In genomic region chr7:12013106-12013505, GRCm38 (mm10) we compare ENCODE assay signal across 26 mouse cellular contexts. TPM values are rescaled to one million over a fixed set of nuclear protein-coding genes. Genes with fewer than 3 reads are reported as not detected.
A peak's percentile ranks its signal among the peaks of the same experiment; 100 is the strongest.
DNase-seq lines count a peak whose midpoint lies in the region; ATAC-seq lines count a peak whose summit lies in the region.
"Had no signal": no experiment of that assay in that cellular context is flagged by ENCODE, and none has a peak within 500 bp of the region (broad histone marks: within the 10 kb centered on the region; RNA-seq: fewer than 3 reads in every experiment).

No protein-coding gene starts in this region.

- no peak overlapping the region for H3K27ac ChIP-seq in neural tube, embryonic 15.5 days (replicated peaks)
- no peak overlapping the region for H3K27ac ChIP-seq in liver, embryonic 11.5 days (ENCODE audit: low read depth, low read length)
- H3K27ac ChIP-seq: midbrain, embryonic 10.5 days had no signal

- peak; percentile 8 for DNase-seq in CD4-positive, CD25-positive, alpha-beta regulatory T cell, adult 2 months (ENCODE audit: low read depth, low spot score)
- peak; percentile 32 for DNase-seq in neural tube, embryonic 10.5 days (ENCODE audit: extremely low spot score, low spot score)
- peak; percentile 5 for DNase-seq in induced T-regulatory cell, adult 2 months (ENCODE audit: low read depth)
- DNase-seq in layer of hippocampus, postnatal 36 days, result no peak
- DNase-seq in liver, embryonic 11.5 days (ENCODE audit: low spot score), result no peak
- DNase-seq: adrenal gland, adult 2 months; cerebellum, adult 18-20 months; cerebellum, postnatal 36 days; kidney, adult 18-20 months; kidney, postnatal 25 days; lung, adult 2 months; lung, postnatal 36 days had no signal

- no peak overlapping the region for H3K9ac ChIP-seq in neural tube, embryonic 15.5 days (replicated peaks)
- no peak overlapping the region for H3K9ac ChIP-seq in liver, embryonic 11.5 days (ENCODE audit: low read depth, low read length)
- H3K9ac ChIP-seq: heart, embryonic 12.5 days had no signal

- H3K27me3 ChIP-seq in neural tube, embryonic 15.5 days (replicated peaks), result no peaks in the 10 kb centered on the region
- no peaks in the 10 kb centered on the region for H3K27me3 ChIP-seq in liver, embryonic 11.5 days (replicated peaks; ENCODE audit: control insufficient read depth, insufficient read depth, low read length)
- H3K27me3 ChIP-seq: heart, embryonic 12.5 days had no signal

- H3K4me3 ChIP-seq in neural tube, embryonic 15.5 days (replicated peaks), result no peak overlapping the region
- H3K4me3 ChIP-seq in liver, embryonic 11.5 days (ENCODE audit: low read depth, low read length), result no peak overlapping the region
- H3K4me3 ChIP-seq: heart, embryonic 12.5 days; midbrain, embryonic 10.5 days; myocyte had no signal

- no peaks in the 10 kb centered on the region for H3K36me3 ChIP-seq in neural tube, embryonic 15.5 days
- H3K36me3 ChIP-seq in liver, embryonic 11.5 days (ENCODE audit: control insufficient read depth, insufficient read depth, low read length), result no peaks in the 10 kb centered on the region
- H3K36me3 ChIP-seq: heart, embryonic 12.5 days; midbrain, embryonic 10.5 days had no signal

- H3K9me3 ChIP-seq in neural tube, embryonic 15.5 days (replicated peaks), result peaks cover 67% of the 10 kb centered on the region
- peaks cover 50% of the 10 kb centered on the region for H3K9me3 ChIP-seq in liver, embryonic 11.5 days (ENCODE audit: control insufficient read depth, low read length)
- H3K9me3 ChIP-seq: midbrain, embryonic 10.5 days had no signal

- no peak for ATAC-seq in CD4-positive, CD25-positive, alpha-beta regulatory T cell, adult 4 months
- no peak for ATAC-seq in neural tube, embryonic 15.5 days (ENCODE audit: low FRiP score)
- ATAC-seq in liver, embryonic 11.5 days (replicated peaks; ENCODE audit: low FRiP score), result no peak
- ATAC-seq in activated CD4-positive, CD25-positive, alpha-beta regulatory T cell, adult 4 months, result no peak
- ATAC-seq: hindbrain, embryonic 16.5 days had no signal

- no peak overlapping the region for H3K4me2 ChIP-seq in neural tube, embryonic 15.5 days
- no peak overlapping the region for H3K4me2 ChIP-seq in liver, embryonic 11.5 days
- H3K4me2 ChIP-seq: heart, embryonic 12.5 days had no signal

- WGBS in neural tube, embryonic 15.5 days, result 86% methylated on average over 4 of the region's 4 CpGs
- 70% methylated on average over 4 of the region's 4 CpGs for WGBS in liver, embryonic 11.5 days

- no peaks in the 10 kb centered on the region for H3K4me1 ChIP-seq in neural tube, embryonic 15.5 days
- no peaks in the 10 kb centered on the region for H3K4me1 ChIP-seq in liver, embryonic 11.5 days (replicated peaks; ENCODE audit: control insufficient read depth, insufficient read depth, low read length)
- H3K4me1 ChIP-seq: heart, embryonic 12.5 days; midbrain, embryonic 10.5 days had no signal

RNA-seq across cellular contexts. Expression of gene Vmn1r77, which starts 23.4 kb away (rescaled TPM):
- polyA plus RNA-seq in CD4-positive, CD25-positive, alpha-beta regulatory T cell, adult 4 months (2017; shearing (Covaris generic)), result not detected
- not detected in 2 replicates for polyA plus RNA-seq in neural tube, embryonic 15.5 days (2015; fragmentation: Nextera tagmentation; extraction: Ambion mirVana)
- total RNA-seq in layer of hippocampus, postnatal 36 days (2021), result not detected
- not detected in 2 replicates for polyA plus RNA-seq in liver, embryonic 11.5 days (2014; fragmentation: Nextera tagmentation; extraction: Ambion mirVana)
- not detected for polyA plus RNA-seq in activated CD4-positive, CD25-positive, alpha-beta regulatory T cell, adult 4 months (2017; shearing (Covaris generic))
- total RNA-seq: adrenal gland, adult 2 months; gastrocnemius, postnatal 4 days; layer of hippocampus, postnatal 14 days; left cerebral cortex, postnatal 25 days; liver, adult 2 months had no signal
- polyA plus RNA-seq: adrenal gland, adult 2 months; embryonic facial prominence, embryonic 11.5 days; heart, embryonic 12.5 days; hindbrain, embryonic 16.5 days; liver, adult 2 months; lung, adult 2 months; midbrain, embryonic 10.5 days; myocyte; spleen, adult 2 months; stomach, embryonic 16.5 days had no signal

Comparison
In these comparisons a context has a peak if more than half of its experiments do, and no peak if none do; other contexts are left out.
1. DNase-seq: peak in CD4-positive, CD25-positive, alpha-beta regulatory T cell, adult 2 months (single experiment), neural tube, embryonic 10.5 days (single experiment) and induced T-regulatory cell, adult 2 months (single experiment); none in layer of hippocampus, postnatal 36 days (0 of 2) and liver, embryonic 11.5 days (single experiment).